Mouse (Mus musculus) myocyte (in vitro differentiated cells): ENCODE results near the gene Yap1.

Source experiments
- CEBPB ChIP-seq: IDR thresholded peaks from 2 replicates; pipeline ENCODE4 v1.6.1; 2011; ENCODE audit warnings: mild to moderate bottlenecking, moderate library complexity; ENCODE audit not compliant: poor library complexity, insufficient read depth, severe bottlenecking
- E2F4 ChIP-seq: IDR thresholded peaks from one replicate; pipeline ENCODE4 v1.6.1; 2011; ENCODE audit warnings: mild to moderate bottlenecking, control low read depth, moderate library complexity; ENCODE audit not compliant: insufficient read depth
- MAX ChIP-seq: IDR thresholded peaks from one replicate; pipeline ENCODE4 v1.6.1; 2011; ENCODE audit warnings: low read depth, mild to moderate bottlenecking, control low read depth
- MYOG ChIP-seq, 3 experiments: IDR thresholded peaks; one replicate each; pipeline ENCODE4 v1.6.1; 2011; ENCODE audit warnings: control low read depth in 2 of 3, low read depth in 2 of 3, mild to moderate bottlenecking in 2 of 3; ENCODE audit not compliant: insufficient read length in 2 of 3, control insufficient read depth in 1 of 3, insufficient read depth in 1 of 3
- POLR2A ChIP-seq: IDR thresholded peaks from one replicate; pipeline ENCODE4 v1.6.1; 2011; ENCODE audit warnings: low read depth, mild to moderate bottlenecking, control low read depth, moderate library complexity; ENCODE audit not compliant: insufficient read length
- POLR2AphosphoS2 ChIP-seq: IDR thresholded peaks from one replicate; pipeline ENCODE4 v1.6.1; 2011; ENCODE audit warnings: low read depth, control low read depth; ENCODE audit not compliant: insufficient read length

DNA sequence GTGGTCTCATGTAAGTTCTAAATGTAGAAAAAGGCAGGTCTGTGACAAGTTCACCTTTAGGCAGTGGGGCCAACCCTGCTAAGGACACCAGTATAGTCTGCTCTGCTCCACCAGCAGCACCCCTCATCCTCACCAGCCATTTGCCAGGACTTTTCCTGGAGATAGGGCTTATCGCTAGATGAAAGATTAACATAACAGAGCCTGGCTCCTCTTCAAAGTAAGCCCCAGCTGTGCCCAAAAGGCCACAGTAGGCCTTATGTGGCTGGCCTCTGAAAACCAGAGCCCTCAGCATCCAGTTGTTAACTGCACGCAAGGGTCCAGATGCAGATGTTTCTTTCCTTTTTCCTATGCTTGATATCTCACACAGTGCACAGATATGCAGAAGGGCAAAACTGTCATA, 45.1 kb downstream of the Yap1 start:
- TF ChIP-seq MYOG (IDR thresholded peaks at IDR 0.05; ENCODE audit: control insufficient read depth in 1 of 3, insufficient read depth in 1 of 3, insufficient read length in 2 of 3, low read depth in 2 of 3) (no peak), POLR2A (no peak), CEBPB (no peak), POLR2AphosphoS2 (no peak), MAX (no peak), E2F4 (no peak)
